Mouse (Mus musculus) urinary bladder, postnatal 14 days (tissue): ENCODE results near the gene Cab39l.
"Not testable (repeated sequence)": the region's sequence is repeated elsewhere in the genome, so short reads cannot be mapped to it uniquely, and the experiment has no call there.

Experiments used
- DNase-seq: peaks from one replicate; pipeline ENCODE4 v3.0.0; 2021; ENCODE audit warnings: low spot score

The Cab39l gene

GRCm38 (mm10) chr14:59440558-59441471 lies at the start of gene Cab39l, which contains the start of gene Setdb2:
TSS of gene Cab39l (plus strand) at chr14:59440972.
TSS of gene Setdb2 (minus strand) at chr14:59440884.
- DNase-seq = peak; percentile 95

DNA sequence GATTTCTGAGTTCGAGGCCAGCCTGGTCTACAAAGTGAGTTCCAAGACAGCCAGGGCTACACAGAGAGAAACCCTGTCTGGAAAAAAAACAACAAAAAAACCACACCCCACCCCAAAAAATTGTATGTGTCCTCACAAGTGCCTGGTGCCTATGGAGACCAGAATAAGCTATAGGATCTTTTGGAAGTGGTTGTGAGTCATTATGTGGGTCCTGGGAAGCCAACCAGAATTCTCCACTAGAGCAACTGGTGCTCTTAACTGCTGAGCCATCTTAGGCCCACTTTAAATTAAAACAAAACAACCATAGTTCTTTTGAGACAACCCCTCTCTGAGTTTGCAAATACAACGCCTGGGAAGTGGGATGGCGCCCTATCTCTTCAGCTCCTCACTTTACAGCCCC lies 45.5 kb upstream of the Cab39l start, which contains the start of gene Phf11c:
Gene Phf11c (minus strand): TSS at position 101 of the 400 bp plus-strand sequence.
- DNase-seq = no peak

GRCm38 (mm10) chr14:59396999-59397398 lies 43.8 kb upstream of the Cab39l start:
- DNase-seq = no peak

GRCm38 (mm10) chr14:59414979-59415378 lies 25.8 kb upstream of the Cab39l start:
- not testable (repeated sequence) for DNase-seq

- DNase-seq = no peak
Observed at GRCm38 (mm10) chr14:59418171-59418570, 22.6 kb upstream of the Cab39l start.

DNA sequence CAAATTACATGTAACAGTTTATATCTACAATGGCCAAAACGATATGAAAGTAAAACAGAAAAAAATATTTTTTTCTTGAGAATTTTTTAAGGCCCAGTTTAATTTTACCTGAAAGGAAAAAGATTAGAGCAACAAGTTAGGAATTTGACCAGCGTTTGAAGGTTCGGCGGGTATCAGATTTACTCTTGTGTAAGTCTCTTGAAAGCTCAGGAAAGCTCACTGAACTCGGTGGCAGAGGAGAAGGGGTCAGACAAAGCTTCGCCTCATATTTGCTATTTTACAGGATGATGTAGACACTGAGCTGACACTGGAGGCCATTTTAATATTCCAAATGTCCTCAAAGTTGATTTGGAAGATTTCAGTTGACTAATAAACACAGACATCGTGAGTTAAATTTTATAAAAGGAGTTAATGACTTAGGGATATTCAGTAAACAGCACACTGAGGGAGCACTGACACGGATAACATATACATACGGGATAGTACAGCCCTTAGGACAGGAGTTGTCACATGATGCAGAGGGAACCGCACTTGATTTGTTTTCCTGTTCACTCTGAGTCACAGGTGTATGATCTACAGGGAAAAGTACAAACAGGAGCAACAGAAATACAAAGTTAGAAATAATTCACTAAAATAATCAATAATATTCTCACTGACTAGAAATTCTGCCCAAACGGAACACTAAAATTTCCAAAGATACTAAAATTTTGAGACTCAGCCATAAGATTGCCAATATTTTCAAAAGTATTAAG lies 17.7 kb upstream of the Cab39l start:
- no peak for DNase-seq

GRCm38 (mm10) chr14:59430556-59430955 lies 10.2 kb upstream of the Cab39l start:
- DNase-seq = no peak

DNA sequence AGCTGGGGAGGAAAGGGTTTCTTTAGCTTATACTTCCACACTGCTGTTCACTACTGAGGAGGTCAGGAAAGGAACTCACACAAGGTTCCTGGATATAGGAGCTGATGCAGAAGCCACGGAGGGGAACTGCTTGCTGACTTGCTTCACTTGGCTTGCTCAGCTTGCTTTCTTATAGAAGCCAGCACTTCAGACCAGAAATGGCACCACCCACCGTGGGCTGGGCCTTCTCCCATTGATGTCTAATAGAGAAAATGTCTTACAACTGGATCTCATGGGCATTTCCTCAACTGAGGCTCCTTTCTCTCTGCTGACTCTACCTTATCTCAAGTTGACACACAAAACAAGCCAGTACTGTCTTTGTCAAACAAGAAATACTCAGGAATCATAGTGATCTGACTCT lies 6.9 kb upstream of the Cab39l start:
- no peak for DNase-seq

DNA sequence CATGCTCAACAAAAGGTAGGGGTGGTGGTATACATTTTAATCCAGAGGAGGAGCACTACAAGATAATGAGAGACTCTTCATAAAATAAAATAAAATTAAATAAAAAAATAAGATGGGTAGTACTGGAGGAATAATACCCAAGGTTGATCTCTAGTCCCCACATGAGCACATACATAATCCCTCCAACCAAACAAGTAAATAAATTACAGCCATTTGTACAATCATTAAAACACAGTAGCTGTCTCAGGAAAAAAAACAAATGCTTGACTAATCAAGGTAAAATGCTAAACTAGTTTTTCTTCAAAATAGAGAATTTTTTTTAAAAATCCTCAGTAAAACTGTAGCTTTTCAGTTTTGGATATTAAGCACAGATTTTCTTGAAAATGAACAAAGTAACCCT lies 5.6 kb upstream of the Cab39l start:
- no peak for DNase-seq

GRCm38 (mm10) chr14:59437398-59437797 lies 3.4 kb upstream of the Cab39l start:
- DNase-seq = no peak

DNA sequence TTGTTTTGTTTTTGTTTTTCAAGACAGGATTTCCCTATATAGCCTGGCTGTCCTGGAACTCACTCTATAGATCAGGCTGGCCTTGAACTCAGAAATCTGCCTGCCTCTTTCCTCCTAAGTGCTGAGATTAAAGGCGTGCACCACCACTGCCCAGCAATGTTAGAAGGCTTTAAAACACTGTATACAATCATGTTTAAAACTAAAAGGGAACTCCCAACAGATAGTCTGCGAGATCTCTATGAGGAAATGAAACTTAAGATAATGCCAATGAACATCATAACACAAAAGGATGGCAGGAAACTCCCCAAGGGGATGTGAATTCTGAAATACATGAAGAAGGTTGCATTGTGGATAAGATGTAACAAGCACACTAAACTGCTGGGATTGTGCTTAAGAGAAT lies 2.3 kb upstream of the Cab39l start:
- no peak for DNase-seq

GRCm38 (mm10) chr14:59440039-59440438 lies 733 bp upstream of the Cab39l start:
- no peak for DNase-seq

- DNase-seq = no peak
Observed at GRCm38 (mm10) chr14:59441472-59441805, 667 bp downstream of the Cab39l start.

- DNase-seq = no peak
Observed at GRCm38 (mm10) chr14:59445421-59445820, 4.6 kb downstream of the Cab39l start.

- DNase-seq = no peak
Observed at GRCm38 (mm10) chr14:59447981-59448380, 7.2 kb downstream of the Cab39l start.

- no peak for DNase-seq
Observed at GRCm38 (mm10) chr14:59466503-59466902, 25.7 kb downstream of the Cab39l start.

- peak; percentile 10 for DNase-seq
Observed at GRCm38 (mm10) chr14:59467798-59468197, 27.0 kb downstream of the Cab39l start.

DNA sequence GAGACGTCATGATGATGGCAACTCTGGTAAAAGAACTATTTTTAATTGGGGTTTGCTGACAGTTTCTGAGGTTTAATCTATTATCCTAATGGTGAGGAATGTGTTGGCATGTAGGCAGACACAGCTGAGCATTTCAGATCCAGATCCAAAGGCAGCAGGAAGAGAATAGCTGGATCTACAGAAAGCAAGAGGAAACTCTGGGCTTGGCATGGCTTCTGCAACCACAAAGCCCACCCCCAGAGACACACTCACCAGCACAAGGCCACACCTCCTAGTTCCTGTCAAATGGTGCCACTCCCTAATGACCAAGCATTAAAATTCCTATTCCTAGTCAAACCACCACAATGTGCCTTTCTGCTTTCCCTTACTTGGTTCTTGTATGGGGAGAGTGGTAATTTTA lies 30.0 kb downstream of the Cab39l start:
- DNase-seq = no peak

GRCm38 (mm10) chr14:59478699-59479098 lies 37.9 kb downstream of the Cab39l start:
- peak; percentile 48 for DNase-seq

DNA sequence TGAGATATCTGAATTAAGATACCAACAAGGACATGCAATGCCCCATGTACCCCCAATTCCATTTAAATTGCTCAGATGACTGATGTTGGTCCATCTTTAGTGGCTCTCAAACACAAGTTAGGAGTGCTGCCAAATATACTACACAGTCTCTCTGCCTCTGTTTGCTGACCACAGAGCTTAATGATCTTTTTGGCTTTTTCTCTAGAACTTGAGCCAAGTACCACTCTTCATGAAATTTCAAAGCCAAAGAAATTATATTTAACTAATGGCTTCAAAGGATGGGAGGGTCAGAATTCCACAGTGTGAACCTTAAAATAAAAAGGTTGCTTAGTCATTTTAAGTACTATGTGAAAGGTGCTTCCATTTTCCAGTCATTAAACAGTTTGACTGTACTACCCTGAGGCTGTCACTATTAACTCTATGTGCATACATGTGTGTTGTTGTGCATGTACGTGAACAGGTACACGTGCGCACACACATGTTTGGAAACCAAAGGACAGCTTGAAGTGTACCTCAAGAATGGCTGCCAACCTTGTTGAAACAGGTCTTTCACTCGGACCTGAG lies 44.6 kb downstream of the Cab39l start:
- DNase-seq = no peak

GRCm38 (mm10) chr14:59492376-59492775 lies 51.6 kb downstream of the Cab39l start:
- DNase-seq = no peak

DNA sequence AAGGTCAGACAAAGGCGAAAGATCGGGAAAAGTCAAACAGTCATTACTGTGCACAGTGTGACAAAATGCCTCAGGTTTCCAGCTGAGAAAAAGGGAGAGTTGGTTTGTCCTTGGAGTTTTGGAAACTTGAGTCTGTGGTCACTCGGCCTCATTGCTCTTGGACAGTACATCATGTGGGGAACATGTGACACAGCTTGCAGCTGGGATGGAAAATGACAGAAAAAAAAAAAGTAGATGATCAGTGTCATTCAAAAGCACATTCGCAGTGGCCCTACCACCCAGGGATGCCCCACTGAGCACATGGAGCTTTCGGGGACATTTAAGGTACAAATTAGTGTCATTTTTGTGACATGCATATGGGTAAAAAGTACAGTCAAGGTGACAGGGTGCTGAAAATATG lies 57.2 kb downstream of the Cab39l start:
- no peak for DNase-seq

- no peak for DNase-seq
Observed at GRCm38 (mm10) chr14:59504831-59505230, 64.1 kb downstream of the Cab39l start.
